Mouse (Mus musculus) olfactory bulb, adult 2 months (tissue): ENCODE results near the gene Crip1.

ENCODE experiments used
- CTCF ChIP-seq: fragments of 200-500 bp; IDR thresholded peaks from 2 replicates; pipeline ENCODE4 v1.5.1; 2012; ENCODE audit warnings: low read depth, mild to moderate bottlenecking, low read length, moderate library complexity; ENCODE audit not compliant: insufficient read depth
- POLR2A ChIP-seq: fragments of 200-500 bp; IDR thresholded peaks from 2 replicates; pipeline ENCODE4 v1.6.1; 2012; ENCODE audit warnings: mild to moderate bottlenecking, low read depth, low read length, moderate library complexity; ENCODE audit not compliant: insufficient read depth

DNA sequence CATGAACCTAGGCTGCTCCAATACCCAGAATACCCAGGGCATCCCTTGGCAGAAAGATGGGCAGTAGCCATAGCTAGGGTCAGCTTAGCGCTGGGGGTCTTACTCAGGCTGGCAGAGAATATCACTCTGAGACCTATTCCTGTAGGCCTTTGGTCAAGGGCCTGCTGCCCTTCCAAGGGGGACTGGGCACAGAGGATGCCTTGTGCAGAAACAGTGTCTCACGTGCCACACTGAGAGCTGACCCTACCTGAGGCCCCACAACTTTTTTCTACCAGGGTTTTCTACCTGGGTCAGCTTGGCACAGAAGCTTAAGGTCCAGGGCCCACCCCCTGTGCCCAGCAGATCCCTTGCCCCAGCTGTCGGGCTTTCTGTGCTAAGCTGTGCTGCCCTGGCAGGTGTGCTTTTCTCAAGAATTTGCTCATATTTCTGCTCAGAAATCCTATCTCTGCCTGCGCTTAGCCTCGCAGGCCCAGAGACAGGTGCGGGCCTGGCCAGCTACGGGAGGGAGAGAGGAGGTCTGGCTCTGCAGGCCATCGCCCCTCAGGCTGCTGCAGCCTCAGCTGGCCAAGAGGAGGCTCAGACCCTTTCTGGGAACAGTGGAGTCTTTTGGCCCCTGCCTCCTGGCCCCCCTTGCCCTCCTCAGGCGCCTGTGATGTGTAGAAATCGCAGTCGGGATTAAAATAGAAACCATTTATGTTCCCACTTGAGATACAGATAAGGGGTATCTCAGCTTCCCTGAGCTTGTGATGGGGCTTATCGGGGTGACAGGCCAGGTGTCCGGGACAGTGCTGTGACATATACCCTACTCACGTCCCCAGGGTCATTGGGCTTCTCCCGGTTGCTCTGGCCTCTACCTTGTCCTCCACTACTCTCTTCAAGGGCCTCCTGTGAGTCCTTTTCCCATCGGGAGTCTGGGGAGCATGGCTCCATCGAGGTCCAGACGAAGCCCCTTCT, 8.6 kb upstream of the Crip1 start:
- no peak for TF ChIP-seq CTCF
- TF ChIP-seq POLR2A: no peak
